Mouse (Mus musculus) brain, embryonic 14.5 days (tissue): ENCODE data around the gene Coch.

ENCODE experiments used
- CTCF ChIP-seq: fragments of 200-500 bp; IDR thresholded peaks from 2 replicates; pipeline ENCODE4 v1.5.1; 2012; ENCODE audit warnings: inconsistent platforms, mild to moderate bottlenecking, moderate library complexity, borderline replicate concordance; ENCODE audit not compliant: insufficient read depth, insufficient read length; ENCODE audit errors: extremely low read depth
- POLR2A ChIP-seq: fragments of 200-500 bp; IDR thresholded peaks from 2 replicates; pipeline ENCODE4 v1.6.1; 2012; ENCODE audit warnings: mild to moderate bottlenecking, inconsistent platforms, borderline replicate concordance; ENCODE audit not compliant: poor library complexity, insufficient read depth, insufficient read length, severe bottlenecking; ENCODE audit errors: extremely low read depth

- TF ChIP-seq POLR2A (no peak), CTCF (no peak)
Measured at GRCm38 (mm10) chr12:51641871-51642270, 48.7 kb downstream of the Coch start.
